Mouse (Mus musculus): ENCODE results near the gene Krt87. TPM values are rescaled to one million over a fixed set of nuclear protein-coding genes. Genes with fewer than 3 reads are reported as not detected.

The Krt87 gene
- total RNA-seq, 2 experiments from 2014 or later = 0.18 to 0.40 TPM

DNA sequence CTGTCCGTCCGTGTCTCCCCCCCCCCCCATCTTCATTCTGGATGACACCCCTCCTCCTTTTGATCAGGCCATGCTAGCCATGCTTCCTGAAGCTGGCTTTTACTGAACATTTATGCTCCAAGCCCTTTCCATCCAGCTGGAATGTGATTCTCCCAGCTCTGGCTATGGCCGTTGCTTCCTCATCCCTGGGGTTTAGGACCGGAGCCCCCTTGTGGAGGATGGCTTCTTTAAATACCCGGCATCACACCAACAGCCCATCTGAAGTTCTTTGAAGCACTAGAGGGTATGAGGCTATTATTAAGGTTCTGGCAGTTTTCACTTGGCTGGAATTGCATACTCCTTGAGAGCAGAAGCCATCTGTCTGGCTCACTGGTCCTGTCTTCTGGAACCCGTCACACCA is 17.7 kb downstream of the Krt87 start:
- DNase-seq (ENCODE audit: low spot score in 2 of 2) = peak in 1 of 2 experiments; percentile 16

- peak; percentile 13 to 26 for DNase-seq (ENCODE audit: low spot score in 2 of 2)
Measured at GRCm38 (mm10) chr15:101418950-101419349, 19.7 kb downstream of the Krt87 start.

DNA sequence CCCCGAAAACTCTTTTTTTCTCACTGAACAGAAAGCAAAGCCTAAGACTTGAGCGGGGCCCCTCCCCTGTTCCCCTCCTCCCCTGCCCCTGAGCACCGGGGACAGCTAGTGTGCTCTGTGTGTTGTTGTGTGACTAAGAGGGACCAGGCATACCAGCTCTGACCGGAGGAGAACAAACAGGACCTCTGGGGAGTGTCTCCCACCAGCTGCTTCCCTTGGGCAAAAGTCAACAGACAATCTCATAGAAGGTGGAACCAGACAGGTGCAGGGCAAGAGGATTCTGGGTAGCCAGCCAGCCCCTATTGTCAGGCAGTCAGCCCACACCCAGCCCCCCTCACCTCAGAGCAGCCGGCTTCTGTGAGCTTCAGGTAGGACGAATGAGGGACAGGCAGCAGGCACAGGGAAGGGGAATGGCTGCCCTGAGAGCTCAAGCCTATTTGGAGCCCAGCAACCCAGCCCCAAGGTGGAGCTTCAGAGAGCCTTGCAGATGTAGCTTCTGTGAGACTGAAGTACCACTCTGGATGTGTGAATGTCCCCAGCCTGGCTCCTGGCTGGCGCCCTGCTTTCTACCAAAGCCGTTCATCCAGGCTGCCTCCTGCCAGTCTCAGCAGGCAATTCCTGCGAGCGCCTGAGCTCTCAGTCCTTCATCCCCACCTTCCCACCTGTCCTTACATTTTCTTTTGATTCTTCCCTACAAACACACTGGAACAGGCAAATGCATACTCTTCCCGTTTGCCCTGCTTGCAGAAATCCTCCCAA is 23.6 kb downstream of the Krt87 start:
- no peak for DNase-seq (ENCODE audit: low spot score in 2 of 2)

DNA sequence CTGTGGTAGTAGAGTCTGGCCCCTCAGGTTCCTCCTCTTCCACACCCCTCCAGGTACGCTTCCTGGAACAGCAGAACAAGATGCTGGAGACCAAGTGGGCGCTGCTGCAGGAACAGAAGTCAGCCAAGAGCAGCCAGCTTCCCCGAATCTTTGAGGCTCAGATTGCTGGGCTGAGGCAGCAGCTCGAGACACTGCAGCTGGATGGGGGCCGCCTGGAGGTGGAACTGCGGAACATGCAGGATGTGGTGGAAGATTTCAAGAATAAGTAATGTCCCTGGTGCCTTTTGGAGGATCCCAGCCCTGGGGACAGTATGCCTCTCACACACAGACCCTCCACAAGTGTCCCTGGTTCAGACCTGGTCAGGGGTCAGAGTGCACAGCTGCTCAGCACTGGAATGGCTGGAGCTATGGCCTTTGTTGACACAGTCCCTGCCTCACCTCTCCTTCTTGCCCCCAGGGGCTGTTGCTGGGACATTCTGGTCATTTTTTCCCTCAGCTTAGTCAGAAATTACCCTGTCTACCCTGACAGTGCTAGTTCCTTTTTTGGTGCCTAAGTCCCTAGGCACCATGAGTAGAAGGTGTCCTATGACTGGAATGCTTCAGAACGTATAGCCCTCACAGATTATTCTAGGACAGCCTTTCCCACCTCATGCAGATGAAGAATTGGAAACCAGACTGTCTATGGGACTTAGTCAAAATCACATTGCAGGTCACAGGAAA is 24.5 kb downstream of the Krt87 start:
- DNase-seq (ENCODE audit: low spot score in 2 of 2) = no peak

GRCm38 (mm10) chr15:101412188-101412587 is 26.4 kb downstream of the Krt87 start:
- DNase-seq (ENCODE audit: low spot score in 2 of 2) = no peak

GRCm38 (mm10) chr15:101410775-101411174 is 27.8 kb downstream of the Krt87 start, which contains the start of gene Krt7:
Gene Krt7, plus strand, starts transcription at chr15:101411043.
- DNase-seq (ENCODE audit: low spot score in 2 of 2) = no peak

DNA sequence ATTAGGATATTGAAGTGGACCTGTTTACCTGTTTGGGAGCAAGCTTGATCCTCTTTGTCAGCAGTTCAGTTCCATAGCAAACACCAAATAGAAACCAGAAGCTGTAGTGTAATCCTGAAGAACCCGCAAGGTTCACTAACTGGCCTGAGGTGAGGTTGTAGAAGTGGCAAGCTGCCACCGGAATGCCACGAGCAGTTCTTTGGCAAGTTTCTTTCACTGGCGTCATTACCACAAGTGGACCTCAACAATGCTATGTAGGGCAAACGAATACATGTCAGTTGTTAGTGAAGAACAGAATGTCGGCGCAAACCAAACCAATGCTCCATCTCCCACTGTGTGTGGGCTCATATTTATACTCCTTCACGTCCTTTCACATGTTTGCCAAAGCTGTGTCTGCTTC is 40.3 kb downstream of the Krt87 start:
- no peak for DNase-seq (ENCODE audit: low spot score in 2 of 2)

GRCm38 (mm10) chr15:101397683-101398082 is 40.9 kb downstream of the Krt87 start:
- no peak for DNase-seq (ENCODE audit: low spot score in 2 of 2)

DNA sequence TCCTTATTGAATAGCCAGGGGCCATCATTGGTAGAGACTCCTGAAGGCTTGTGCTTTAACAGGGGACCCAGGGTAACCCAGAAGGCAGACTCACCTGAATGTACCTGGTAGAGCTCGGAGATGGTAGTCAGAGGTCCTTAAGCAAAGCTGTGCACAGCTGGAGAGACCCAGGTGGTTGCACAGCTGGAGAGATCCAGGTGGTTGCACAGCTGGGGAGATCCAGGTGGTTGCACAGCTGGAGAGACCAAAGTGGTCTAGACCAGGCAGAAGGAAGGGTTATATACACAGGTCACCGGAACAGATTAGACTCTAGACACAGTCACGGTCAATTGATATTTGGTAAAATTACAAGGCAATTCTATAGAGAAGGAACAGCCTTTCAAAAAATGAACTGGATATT is 41.7 kb downstream of the Krt87 start:
- DNase-seq (ENCODE audit: low spot score in 2 of 2) = no peak

GRCm38 (mm10) chr15:101396466-101396865 is 42.1 kb downstream of the Krt87 start:
- no peak for DNase-seq (ENCODE audit: low spot score in 2 of 2)

GRCm38 (mm10) chr15:101394908-101395307 is 43.7 kb downstream of the Krt87 start:
- no peak for DNase-seq (ENCODE audit: low spot score in 2 of 2)

DNA sequence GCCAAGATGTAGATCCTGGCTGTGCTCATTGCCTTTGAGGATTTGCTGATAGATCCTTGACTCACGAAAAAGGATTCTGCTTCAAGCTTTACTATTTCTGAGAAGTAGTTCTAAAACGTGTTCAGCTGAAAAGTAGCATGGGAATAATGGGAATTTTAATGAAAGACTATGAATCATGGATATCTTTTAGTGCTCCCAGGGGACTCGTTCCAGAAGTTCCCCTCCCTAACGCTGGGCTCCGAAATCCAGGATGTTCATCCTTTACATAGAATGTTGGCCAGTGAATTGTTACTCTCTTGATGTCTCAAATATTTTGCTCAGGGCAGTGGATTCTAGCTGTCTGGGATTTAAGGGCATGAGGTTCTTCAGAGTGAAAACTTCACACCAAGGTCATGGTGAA is 46.4 kb downstream of the Krt87 start:
- no peak for DNase-seq (ENCODE audit: low spot score in 2 of 2)

- DNase-seq (ENCODE audit: low spot score in 2 of 2) = no peak
Measured at GRCm38 (mm10) chr15:101390203-101390602, 48.4 kb downstream of the Krt87 start.

DNA sequence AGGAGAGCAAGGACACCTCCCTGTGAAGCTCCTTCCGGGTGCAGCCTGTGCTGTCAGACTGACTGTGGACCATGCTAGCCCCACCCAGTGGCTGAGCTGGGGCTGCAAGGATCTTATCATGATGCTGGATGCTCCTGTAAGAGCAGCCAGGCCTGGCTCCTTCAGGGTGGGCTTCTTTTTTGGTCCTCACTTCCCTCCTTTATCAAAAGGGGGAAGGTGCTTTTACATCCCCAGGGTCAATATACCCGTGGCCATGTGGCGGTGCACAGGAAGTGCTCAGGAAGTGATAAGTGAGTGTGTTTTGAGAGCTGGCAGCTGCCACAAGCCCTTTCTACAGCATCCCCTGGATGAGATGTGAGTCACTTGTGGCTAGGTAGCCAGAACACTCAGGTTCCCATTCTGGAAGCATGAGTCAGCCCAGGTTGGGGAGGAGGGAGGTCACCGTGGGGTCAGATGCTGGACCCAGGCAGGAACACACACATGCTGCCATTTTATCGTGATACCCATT is 50.5 kb downstream of the Krt87 start:
- DNase-seq (ENCODE audit: low spot score in 2 of 2) = no peak

DNA sequence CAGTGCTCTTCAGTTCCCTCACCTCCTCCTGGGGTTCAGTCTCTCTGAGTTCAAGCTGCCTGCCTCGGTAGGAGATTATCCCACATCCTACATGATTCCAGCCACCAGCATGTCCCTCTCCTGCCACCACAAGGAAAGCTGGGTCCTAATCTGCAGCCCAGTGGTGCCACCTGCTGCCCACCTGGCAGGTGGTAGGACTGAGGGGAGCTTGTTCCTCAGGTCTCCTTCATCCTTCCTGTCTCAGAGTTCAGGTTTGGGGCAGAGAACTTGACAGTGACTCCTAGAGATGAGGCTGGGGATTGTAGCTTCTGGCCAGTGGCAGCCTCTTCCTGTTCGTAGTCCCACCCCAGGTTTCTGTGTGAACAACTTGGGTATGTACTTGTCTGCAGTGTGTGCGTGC is 51.4 kb downstream of the Krt87 start:
- DNase-seq (ENCODE audit: low spot score in 2 of 2) = no peak

GRCm38 (mm10) chr15:101385064-101385463 is 53.5 kb downstream of the Krt87 start:
- DNase-seq (ENCODE audit: low spot score in 2 of 2) = no peak

GRCm38 (mm10) chr15:101384610-101385009 is 54.0 kb downstream of the Krt87 start:
- DNase-seq (ENCODE audit: low spot score in 2 of 2) = no peak

- no peak for DNase-seq (ENCODE audit: low spot score in 2 of 2)
Measured at GRCm38 (mm10) chr15:101382811-101383210, 55.8 kb downstream of the Krt87 start.

DNA sequence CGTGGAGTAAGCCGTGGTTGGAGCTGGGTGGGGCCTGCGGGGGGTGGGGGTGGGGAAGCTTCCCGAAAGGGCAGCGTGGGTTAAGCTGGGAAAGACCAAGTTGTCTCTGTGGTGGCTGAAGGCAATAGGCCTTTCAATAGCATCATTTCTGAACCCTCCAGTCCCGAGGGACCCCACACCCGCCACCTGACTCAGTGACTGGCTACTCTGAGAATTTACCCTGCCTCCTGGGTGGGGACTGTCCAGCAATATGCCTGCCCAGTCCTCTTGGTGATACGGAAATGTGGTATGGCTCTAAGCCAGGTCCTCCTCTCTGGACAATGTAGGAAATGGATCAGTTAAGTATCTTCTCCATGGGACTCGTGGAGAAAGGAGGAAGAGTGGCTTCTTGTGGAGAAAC is 56.8 kb downstream of the Krt87 start:
- no peak for DNase-seq (ENCODE audit: low spot score in 2 of 2)

All from layer of hippocampus, adult 18-20 months (tissue).